Comparison of ENCODE assay signal across 38 mouse cellular contexts in the genomic region with DNA sequence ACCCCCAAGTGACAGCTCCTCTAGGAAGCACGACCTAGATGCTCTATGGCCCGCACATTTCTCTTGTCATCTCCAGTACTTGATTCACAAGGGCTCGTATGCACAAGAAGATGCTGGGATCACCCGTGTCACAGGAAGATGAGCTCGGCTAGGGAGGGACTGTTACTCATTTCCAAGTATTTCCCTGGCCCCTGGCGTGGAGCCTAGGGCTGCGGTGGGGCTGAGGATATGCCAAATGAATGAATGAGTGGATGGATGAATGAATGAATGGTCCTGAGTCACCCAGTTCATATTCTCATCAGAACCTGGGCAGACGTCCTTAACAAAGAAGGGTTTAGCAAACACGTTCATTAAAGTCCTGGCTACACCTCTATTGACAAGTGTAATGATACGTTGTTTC. TPM values are rescaled to one million over a fixed set of nuclear protein-coding genes. Genes with fewer than 3 reads are reported as not detected.
"Had no signal": no experiment of that assay in that cellular context is flagged by ENCODE, and none has a peak within 500 bp of the region (broad histone marks: within the 10 kb centered on the region; RNA-seq: fewer than 3 reads in every experiment).

No protein-coding gene starts in this region.

- H3K4me3 ChIP-seq: limb, embryonic 10.5 days; limb, embryonic 12.5 days; limb, embryonic 13.5 days; limb, embryonic 15.5 days; liver, embryonic 12.5 days; liver, embryonic 13.5 days; liver, embryonic 15.5 days; lung, embryonic 15.5 days; megakaryocyte, embryonic 14.5 days; midbrain, embryonic 10.5 days; midbrain, embryonic 12.5 days; midbrain, embryonic 13.5 days; midbrain, embryonic 15.5 days; myocyte had no signal

- H3K4me1 ChIP-seq: liver, embryonic 12.5 days; liver, embryonic 13.5 days; liver, embryonic 15.5 days; megakaryocyte, embryonic 14.5 days; midbrain, embryonic 13.5 days; midbrain, embryonic 15.5 days had no signal

- DNase-seq: left cerebral cortex, postnatal 4 days; liver; liver, embryonic 13.5 days; liver, postnatal 0 days; lung, adult 18-20 months; lung, adult 2 months; lung, embryonic 14.5 days; lung, postnatal 10 days; lung, postnatal 14 days; lung, postnatal 36 days; lung, postnatal 4 days; midbrain, embryonic 14.5 days had no signal

- H3K36me3 ChIP-seq: limb, embryonic 10.5 days; limb, embryonic 12.5 days; limb, embryonic 13.5 days; limb, embryonic 15.5 days; liver, embryonic 12.5 days; liver, embryonic 13.5 days; liver, embryonic 15.5 days; lung, embryonic 15.5 days; midbrain, embryonic 10.5 days; midbrain, embryonic 12.5 days; midbrain, embryonic 13.5 days; midbrain, embryonic 15.5 days had no signal

- H3K9ac ChIP-seq: limb, embryonic 12.5 days; limb, embryonic 13.5 days; limb, embryonic 15.5 days; liver, embryonic 12.5 days; liver, embryonic 13.5 days; liver, embryonic 14.5 days; liver, embryonic 15.5 days; liver, postnatal 0 days; lung, embryonic 14.5 days; lung, embryonic 15.5 days; midbrain, embryonic 12.5 days; midbrain, embryonic 13.5 days; midbrain, embryonic 15.5 days had no signal

- H3K4me2 ChIP-seq: limb, embryonic 12.5 days; limb, embryonic 13.5 days; limb, embryonic 15.5 days; liver, embryonic 11.5 days; liver, embryonic 12.5 days; liver, embryonic 13.5 days; liver, embryonic 15.5 days; lung, embryonic 14.5 days; lung, embryonic 15.5 days; midbrain, embryonic 11.5 days; midbrain, embryonic 12.5 days; midbrain, embryonic 13.5 days; midbrain, embryonic 15.5 days had no signal

- H3K27me3 ChIP-seq: limb, embryonic 15.5 days; lung, embryonic 15.5 days; midbrain, embryonic 15.5 days had no signal

- H3K9me3 ChIP-seq: limb, embryonic 10.5 days; limb, embryonic 12.5 days; limb, embryonic 13.5 days; limb, embryonic 15.5 days; liver, embryonic 12.5 days; liver, embryonic 13.5 days; liver, embryonic 15.5 days; lung, embryonic 15.5 days; midbrain, embryonic 10.5 days; midbrain, embryonic 12.5 days; midbrain, embryonic 13.5 days; midbrain, embryonic 15.5 days had no signal

- ATAC-seq: liver, embryonic 12.5 days; liver, postnatal 0 days; lung, postnatal 0 days; midbrain, embryonic 13.5 days; midbrain, embryonic 15.5 days; midbrain, embryonic 16.5 days had no signal

- H3K27ac ChIP-seq: limb, embryonic 10.5 days; limb, embryonic 12.5 days; limb, embryonic 13.5 days; limb, embryonic 15.5 days; liver, embryonic 12.5 days; liver, embryonic 13.5 days; liver, embryonic 14.5 days; liver, embryonic 15.5 days; lung, embryonic 15.5 days; macrophage; midbrain, embryonic 10.5 days; midbrain, embryonic 15.5 days had no signal

RNA-seq across cellular contexts. Expression of a gene that starts 18.6 kb away (rescaled TPM):
- polyA plus RNA-seq: limb, embryonic 10.5 days; limb, embryonic 11.5 days; limb, embryonic 12.5 days; limb, embryonic 13.5 days; limb, embryonic 14.5 days; limb, embryonic 15.5 days; liver, adult 2 months; liver, embryonic 11.5 days; liver, embryonic 12.5 days; liver, embryonic 13.5 days; liver, embryonic 14.5 days; liver, embryonic 15.5 days; liver, embryonic 16.5 days; liver, postnatal 0 days; lung, embryonic 14.5 days; lung, embryonic 16.5 days; lung, postnatal 0 days; macrophage; midbrain, embryonic 10.5 days; midbrain, embryonic 11.5 days; midbrain, embryonic 12.5 days; midbrain, embryonic 13.5 days; midbrain, embryonic 14.5 days; midbrain, embryonic 15.5 days; midbrain, embryonic 16.5 days; midbrain, postnatal 0 days; neural tube, embryonic 11.5 days had no signal

RNA-seq across cellular contexts. Expression of a gene that starts 30.3 kb away (rescaled TPM):
- polyA plus RNA-seq: limb, embryonic 10.5 days; limb, embryonic 11.5 days; limb, embryonic 12.5 days; liver, adult 2 months; liver, postnatal 0 days; macrophage; midbrain, embryonic 10.5 days had no signal

RNA-seq across cellular contexts. Expression of a gene that starts 32.3 kb away (rescaled TPM):
- polyA plus RNA-seq: limb, embryonic 10.5 days; limb, embryonic 11.5 days; liver, adult 2 months; liver, embryonic 14.5 days; liver, postnatal 0 days; macrophage had no signal

RNA-seq across cellular contexts. Expression of a gene that starts 41.0 kb away (rescaled TPM):
- polyA plus RNA-seq: limb, embryonic 10.5 days; limb, embryonic 11.5 days; limb, embryonic 12.5 days; limb, embryonic 13.5 days; limb, embryonic 15.5 days; liver, adult 2 months; liver, embryonic 11.5 days; liver, embryonic 12.5 days; liver, embryonic 13.5 days; liver, embryonic 14.5 days; liver, embryonic 15.5 days; liver, embryonic 16.5 days; liver, postnatal 0 days; lung, adult 2 months; lung, embryonic 14.5 days; lung, embryonic 15.5 days; lung, embryonic 16.5 days; lung, postnatal 0 days; macrophage; midbrain, embryonic 10.5 days; myocyte had no signal
